Mouse (Mus musculus) kidney, postnatal 14 days (tissue): ENCODE data around the gene Wnt5b.
A peak's percentile ranks its signal among the peaks of the same experiment; 100 is the strongest.

Experiments used
- DNase-seq: peaks from one replicate; pipeline ENCODE4 v3.0.0; 2022; ENCODE audit warnings: mixed read lengths

Wnt5b gene

DNA sequence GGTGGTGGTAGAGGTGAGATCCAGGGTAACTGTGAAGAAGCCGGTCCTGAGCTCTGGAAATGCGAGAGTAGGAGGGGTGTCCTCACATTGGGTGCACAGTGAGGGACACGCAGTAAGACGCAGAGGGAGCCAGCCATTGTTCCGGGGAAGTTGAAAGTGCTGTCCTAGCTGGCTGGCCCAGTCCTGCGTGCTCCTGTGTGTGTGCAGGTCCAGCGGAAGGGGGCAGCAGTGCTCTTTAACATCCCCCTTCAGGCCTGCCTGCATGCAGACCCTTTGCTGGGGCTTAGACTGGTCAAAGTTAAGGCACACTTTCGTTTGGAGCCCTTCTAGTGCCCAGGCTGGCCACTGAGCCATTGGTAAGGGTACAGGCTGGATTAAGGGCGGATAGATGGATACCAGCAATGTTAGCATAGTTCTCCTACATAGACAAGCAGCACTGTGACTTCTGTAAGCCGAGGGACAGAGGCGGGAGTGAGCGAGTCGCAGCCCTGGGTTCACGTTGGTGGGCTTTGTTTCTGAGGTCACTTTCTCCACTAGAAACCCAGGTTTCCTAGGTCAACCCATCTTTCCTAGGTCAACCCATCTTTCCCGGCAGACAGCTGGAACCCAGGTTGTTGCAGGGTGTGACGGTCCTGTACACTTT, 61.1 kb downstream of the Wnt5b start:
- peak; percentile 65 for DNase-seq

DNA sequence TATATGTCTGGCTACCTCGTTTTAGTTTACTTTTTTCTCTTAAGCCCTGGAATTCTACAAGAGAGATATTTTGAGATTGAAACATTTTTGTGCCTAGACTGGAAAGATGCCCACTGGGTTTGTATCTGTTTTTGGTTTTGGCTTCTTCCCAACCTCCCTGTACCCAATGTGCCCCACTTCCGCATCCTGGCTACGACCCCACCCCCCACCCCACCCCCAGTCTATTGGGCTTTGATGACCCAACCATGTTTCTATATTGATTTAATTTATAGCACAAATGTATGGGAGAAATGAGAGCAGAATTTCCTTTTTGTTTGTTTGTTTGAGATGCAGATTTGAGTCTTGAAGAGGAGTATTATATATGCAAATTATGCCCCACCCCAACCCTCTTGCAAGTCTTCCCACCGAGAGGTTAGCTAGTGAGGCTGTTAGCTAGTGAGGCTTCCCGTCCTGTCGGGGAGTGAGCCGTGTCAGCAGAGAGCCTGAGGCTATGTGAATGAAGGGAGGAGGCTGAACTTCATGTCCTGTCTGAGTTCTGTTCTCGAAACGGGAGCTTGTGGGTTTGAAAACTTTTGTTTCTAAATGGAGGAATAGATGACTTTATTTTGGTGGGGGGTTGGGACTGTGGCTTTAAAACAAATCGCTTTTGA, 62.3 kb downstream of the Wnt5b start:
- DNase-seq: peak; percentile 29

DNA sequence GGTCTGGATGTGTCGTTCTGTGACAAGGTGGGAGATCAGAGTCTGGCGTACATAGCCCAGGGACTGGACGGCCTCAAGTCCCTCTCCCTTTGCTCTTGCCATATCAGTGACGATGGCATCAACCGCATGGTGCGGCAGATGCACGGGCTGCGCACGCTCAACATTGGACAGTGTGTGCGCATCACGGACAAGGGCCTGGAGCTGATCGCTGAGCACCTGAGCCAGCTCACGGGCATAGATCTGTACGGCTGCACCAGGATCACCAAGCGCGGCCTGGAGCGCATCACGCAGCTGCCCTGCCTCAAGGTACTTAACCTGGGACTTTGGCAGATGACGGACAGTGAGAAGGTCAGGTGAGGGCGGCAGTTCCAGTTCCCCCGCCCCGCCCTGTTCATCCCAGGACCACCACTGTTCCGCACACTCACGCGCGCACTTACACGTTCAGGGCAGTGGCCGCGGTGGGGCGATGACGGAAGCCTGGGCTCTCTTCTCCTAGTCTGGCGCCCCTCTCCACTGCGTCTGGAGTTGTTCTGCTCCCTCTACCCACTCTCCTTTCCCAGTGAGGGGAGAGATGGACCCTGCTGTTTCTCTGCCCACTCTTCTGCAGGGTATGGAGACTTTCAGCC, 63.3 kb downstream of the Wnt5b start:
- DNase-seq: peak; percentile 41

GRCm38 (mm10) chr6:119479876-119480705, 64.1 kb downstream of the Wnt5b start:
- peak; percentile 72 for DNase-seq

- peak; percentile 79 for DNase-seq
These were observed 64.7 kb downstream of the Wnt5b start, which contains the start of gene Fbxl14 for GRCm38 (mm10) chr6:119479343-119479875. Gene Fbxl14, plus strand, starts transcription at chr6:119479668.

GRCm38 (mm10) chr6:119478560-119479342, 65.4 kb downstream of the Wnt5b start:
- DNase-seq: peak; percentile 93

- no peak for DNase-seq
These were observed 66.3 kb downstream of the Wnt5b start for GRCm38 (mm10) chr6:119477686-119478310.

DNA sequence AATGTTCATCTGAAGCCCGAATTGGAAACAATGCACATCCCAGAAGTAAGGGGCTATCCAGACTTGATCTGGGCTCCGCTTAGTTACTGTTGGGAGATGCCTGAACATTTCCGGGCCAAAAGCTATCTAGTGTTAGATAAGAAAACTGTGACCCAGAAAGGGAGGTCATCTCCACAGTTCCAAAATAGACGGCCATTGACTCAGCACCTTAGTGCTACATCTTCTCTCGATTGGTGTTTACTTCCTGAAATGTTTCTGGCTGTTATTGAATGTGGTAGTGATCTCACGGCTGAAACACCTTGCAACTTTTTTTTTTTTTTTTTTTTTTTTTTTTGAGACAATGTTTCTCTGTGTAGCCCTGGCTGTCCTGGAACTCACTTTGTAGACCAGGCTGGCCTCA, 68.2 kb downstream of the Wnt5b start:
- no peak for DNase-seq

DNA sequence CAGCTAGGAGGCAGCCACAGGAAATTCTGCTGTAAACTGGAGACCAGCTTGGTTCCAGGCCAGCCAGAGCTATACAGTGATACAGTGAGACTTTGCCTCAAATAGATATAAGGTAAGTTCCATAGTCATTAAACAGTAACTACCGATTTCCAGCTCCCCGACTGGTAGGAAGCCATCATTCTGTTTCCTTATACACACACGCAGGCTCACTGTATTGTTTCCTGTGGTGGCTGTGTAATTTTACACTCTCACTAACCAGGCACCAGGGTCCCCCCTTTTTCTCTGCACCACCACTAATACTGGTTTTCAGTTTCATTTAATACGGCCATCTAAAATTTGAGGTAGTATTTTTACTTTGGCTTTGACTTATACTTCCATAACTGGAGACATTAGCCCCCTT, 70.2 kb downstream of the Wnt5b start:
- no peak for DNase-seq

GRCm38 (mm10) chr6:119473446-119473845, 70.7 kb downstream of the Wnt5b start:
- no peak for DNase-seq

GRCm38 (mm10) chr6:119472705-119473104, 71.4 kb downstream of the Wnt5b start:
- DNase-seq: no peak

DNA sequence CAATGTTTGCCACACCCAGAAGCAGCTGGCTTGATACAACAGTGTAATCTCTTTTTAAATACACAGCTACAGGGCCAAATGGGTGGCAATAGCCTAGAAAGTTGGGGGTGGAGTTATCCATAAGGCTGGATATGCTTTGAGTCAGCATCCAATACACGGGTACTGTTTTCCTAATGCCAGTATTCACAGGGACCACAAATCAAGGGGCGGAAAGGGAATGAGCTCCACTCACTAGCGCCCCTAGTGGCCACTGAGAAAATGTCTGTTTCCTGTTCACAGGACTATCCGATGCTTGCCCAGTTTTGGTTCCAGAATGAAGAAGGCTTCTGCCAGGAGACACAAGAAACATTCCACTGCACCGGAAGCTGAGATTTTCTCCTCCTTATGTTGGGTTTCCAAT, 72.0 kb downstream of the Wnt5b start:
- DNase-seq: peak; percentile 77

- DNase-seq: no peak
These were observed 73.4 kb downstream of the Wnt5b start for GRCm38 (mm10) chr6:119470777-119471176.

DNA sequence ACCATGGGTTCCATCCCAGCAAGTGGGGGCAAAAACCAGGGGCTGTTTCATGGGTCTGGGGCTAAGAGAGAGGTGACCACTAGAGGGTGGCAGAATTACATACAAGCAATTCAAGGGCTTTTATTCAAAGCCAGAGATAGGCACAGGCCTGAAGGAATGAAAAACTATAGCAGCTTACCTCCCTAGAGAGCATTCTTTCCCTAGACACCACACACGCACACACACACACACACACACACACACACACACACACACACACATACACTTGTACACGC, 76.4 kb downstream of the Wnt5b start:
- DNase-seq: no peak

- DNase-seq: peak; percentile 71
These were observed 77.0 kb downstream of the Wnt5b start for GRCm38 (mm10) chr6:119466921-119467784.

- DNase-seq: no peak
These were observed 78.0 kb downstream of the Wnt5b start for GRCm38 (mm10) chr6:119466161-119466560.

DNA sequence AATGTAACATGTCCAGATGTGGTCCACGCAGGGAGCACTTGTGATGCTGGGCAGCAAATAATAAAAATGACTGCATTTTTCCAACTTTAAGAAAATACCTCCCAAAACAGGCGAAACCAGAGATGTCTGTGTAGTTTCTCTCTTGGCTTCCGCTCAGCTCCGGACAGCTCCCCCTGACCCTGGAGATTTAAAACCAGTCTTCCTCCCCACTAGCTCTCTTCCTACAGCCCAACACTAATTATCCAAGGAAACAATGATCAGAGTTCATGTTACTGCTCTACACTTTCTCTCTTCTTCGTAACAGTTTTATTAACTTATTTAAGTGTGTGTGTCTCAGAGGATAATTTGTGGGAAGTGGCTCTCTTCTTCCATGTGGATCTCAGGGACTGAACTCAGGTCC, 83.8 kb downstream of the Wnt5b start:
- DNase-seq: no peak

DNA sequence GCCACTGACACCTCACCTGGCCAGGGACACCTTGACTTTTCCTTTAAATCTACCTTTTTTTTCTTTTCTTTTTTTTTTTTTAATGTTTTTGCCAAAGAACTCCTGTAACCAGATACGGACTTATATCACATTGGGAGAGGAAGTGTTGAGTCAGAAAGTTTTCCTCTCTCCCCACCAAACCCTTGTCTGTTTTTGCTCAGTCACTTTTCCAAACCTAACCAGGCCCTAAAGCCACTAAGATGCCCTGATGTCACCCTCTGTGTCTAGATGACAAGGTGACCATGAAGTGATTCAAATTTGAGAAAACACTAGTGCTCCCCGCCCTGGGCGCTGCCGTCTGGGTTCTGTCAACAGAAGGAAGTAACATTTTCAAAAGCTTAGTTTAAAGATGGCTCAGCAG, 85.1 kb downstream of the Wnt5b start:
- no peak for DNase-seq

DNA sequence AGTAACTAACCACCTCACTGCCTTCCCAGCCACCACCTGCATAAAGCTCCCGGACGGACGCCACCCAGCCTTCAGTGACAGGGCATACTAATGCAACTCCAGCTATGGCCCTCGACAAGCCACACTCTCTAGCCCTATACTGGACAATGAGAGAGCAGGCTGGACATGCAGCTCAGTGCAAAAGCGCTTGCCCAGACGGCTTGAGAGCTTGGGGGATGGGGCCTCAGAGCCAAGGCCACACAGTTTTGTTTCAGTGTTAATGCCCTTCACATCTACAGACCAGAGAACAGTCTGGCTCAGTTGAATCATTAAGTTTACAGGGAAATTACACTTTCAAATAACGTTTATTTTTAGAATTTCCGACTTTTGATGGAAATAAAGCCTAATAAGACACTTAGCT, 86.0 kb downstream of the Wnt5b start:
- no peak for DNase-seq

GRCm38 (mm10) chr6:119451981-119452499, 92.1 kb downstream of the Wnt5b start:
- peak; percentile 73 for DNase-seq
